Comparison of ENCODE assay signal across 8 mouse cellular contexts in genomic region chr4:120569025-120569424, GRCm38 (mm10). TPM values are rescaled to one million over a fixed set of nuclear protein-coding genes. Genes with fewer than 3 reads are reported as not detected.
DNase-seq lines count a peak whose midpoint lies in the region; ATAC-seq lines count a peak whose summit lies in the region.

No protein-coding gene starts in this region.

- H3K9ac ChIP-seq in heart, embryonic 12.5 days, result peak overlapping the region; percentile 96

- H3K4me3 ChIP-seq in heart, embryonic 12.5 days, result peak overlapping the region; percentile 89

- no peaks in the 10 kb centered on the region for H3K27me3 ChIP-seq in heart, embryonic 12.5 days (replicated peaks)

- peak overlapping the region; percentile 78 for H3K4me2 ChIP-seq in heart, embryonic 12.5 days

- no peaks in the 10 kb centered on the region for H3K9me3 ChIP-seq in heart, embryonic 12.5 days (replicated peaks)

- peak overlapping the region; percentile 97 for H3K27ac ChIP-seq in heart, embryonic 12.5 days (ENCODE audit: poor library complexity, severe bottlenecking)

- peaks cover 16% of the 10 kb centered on the region for H3K36me3 ChIP-seq in heart, embryonic 12.5 days

- DNase-seq in cerebellum, adult 11 months, result peak; percentile 8
- no peak for DNase-seq in cerebellum, adult 9-10 months
- DNase-seq in adipocyte (ENCODE audit: low spot score), result peak; percentile 39
- peak; percentile 61 for DNase-seq in kidney, postnatal 14 days
- peak; percentile 30 for DNase-seq in neural tube, embryonic 10.5 days (ENCODE audit: extremely low spot score, low spot score)
- DNase-seq in urinary bladder, postnatal 10 days (ENCODE audit: low spot score), result no peak
- no peak for DNase-seq in gastrocnemius, postnatal 25 days

- no peak for ATAC-seq in heart, embryonic 12.5 days (ENCODE audit: insufficient number of reproducible peaks, low FRiP score)

- WGBS in heart, embryonic 12.5 days, result 10% methylated on average over 4 of the region's 4 CpGs

- peaks cover 29% of the 10 kb centered on the region for H3K4me1 ChIP-seq in heart, embryonic 12.5 days (replicated peaks)

RNA-seq across cellular contexts. Expression of gene Ctps, which starts 1.1 kb away (rescaled TPM):
- polyA plus RNA-seq in heart, embryonic 12.5 days (2016; fragmentation: Nextera tagmentation; extraction: Ambion mirVana), result 119 and 122 TPM in 2 replicates
- 10 to 100 TPM; 13.3 to 14.8 TPM for total RNA-seq in gastrocnemius, postnatal 25 days (2021)

RNA-seq across cellular contexts. Expression of gene Gm8439, which starts 19.5 kb away (rescaled TPM):
- not detected in 2 replicates for polyA plus RNA-seq in heart, embryonic 12.5 days (2016; fragmentation: Nextera tagmentation; extraction: Ambion mirVana)
- total RNA-seq in gastrocnemius, postnatal 25 days (2021), result not detected

RNA-seq across cellular contexts. Expression of gene Slfnl1, which starts 37.0 kb away (rescaled TPM):
- polyA plus RNA-seq in heart, embryonic 12.5 days (2016; fragmentation: Nextera tagmentation; extraction: Ambion mirVana), result not detected in 2 replicates
- total RNA-seq in gastrocnemius, postnatal 25 days (2021), result not detected

Comparison
In these comparisons a context has a peak if more than half of its experiments do, and no peak if none do; other contexts are left out.
1. DNase-seq: peak in cerebellum, adult 11 months (single experiment), adipocyte (single experiment), kidney, postnatal 14 days (single experiment) and neural tube, embryonic 10.5 days (single experiment); none in cerebellum, adult 9-10 months (single experiment), urinary bladder, postnatal 10 days (single experiment) and gastrocnemius, postnatal 25 days (single experiment).